Mouse (Mus musculus): ENCODE measurements around the gene Map6. TPM values are rescaled to one million over a fixed set of nuclear protein-coding genes. Genes with fewer than 3 reads are reported as not detected.

Gene Map6
- polyA plus RNA-seq, 1 experiment from 2014 or later = 11.0 TPM

DNA sequence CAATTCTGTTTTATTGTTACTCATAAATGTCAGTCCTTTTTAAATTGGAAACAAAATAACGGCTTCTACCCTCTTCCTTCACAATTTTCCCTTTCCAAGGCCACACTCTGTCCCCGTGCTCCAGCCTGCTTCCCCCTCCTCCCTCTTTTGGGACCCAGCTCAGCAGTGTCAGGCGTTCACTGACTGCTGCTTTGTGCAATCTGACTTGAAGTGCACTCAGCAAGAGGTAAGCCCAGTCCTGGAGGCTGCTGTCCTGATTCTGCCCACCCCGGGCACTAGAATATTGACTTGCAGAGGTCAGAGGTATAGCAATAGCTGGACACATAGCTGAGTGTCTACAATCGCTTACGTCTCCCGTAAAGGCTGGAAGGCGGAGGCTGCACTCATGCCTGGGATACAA, 46.0 kb downstream of the Map6 start:
- 76% methylated on average over 8 of the region's 8 CpGs for WGBS
- H3K27ac ChIP-seq (replicated peaks) = no peak overlapping the region
- no peaks in the 10 kb centered on the region; the same call in 1 of the 2 replicates for H3K27me3 ChIP-seq
- H3K36me3 ChIP-seq = no peaks in the 10 kb centered on the region
- H3K4me3 ChIP-seq (replicated peaks) = no peak overlapping the region
- no peaks in the 10 kb centered on the region for H3K9me3 ChIP-seq (replicated peaks)
- no peak for ATAC-seq (ENCODE audit: insufficient number of reproducible peaks, low FRiP score, low TSS enrichment, low read depth)
- H3K4me1 ChIP-seq = peaks cover 5% of the 10 kb centered on the region; the same call in 1 of the 2 replicates
- no peak overlapping the region for H3K4me2 ChIP-seq (replicated peaks)
- no peak overlapping the region for H3K9ac ChIP-seq

DNA sequence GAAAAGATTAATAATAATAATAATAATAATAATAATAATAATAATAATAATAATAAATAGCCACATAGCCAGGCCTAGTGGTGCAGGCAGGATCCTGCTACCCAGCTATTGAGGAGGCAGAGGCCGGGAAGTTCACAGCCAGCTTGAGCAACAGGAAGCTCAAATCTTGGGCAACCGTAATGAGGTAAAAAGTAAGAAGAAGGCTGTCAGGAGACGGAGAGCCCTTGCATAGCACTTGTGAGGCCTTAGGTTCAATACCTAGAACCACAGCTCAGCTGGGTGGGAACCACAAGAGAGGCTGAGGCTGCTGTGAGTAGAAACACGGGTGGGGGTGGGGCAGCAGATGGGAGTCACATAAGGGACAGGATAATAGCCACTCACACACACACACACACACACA, 47.3 kb downstream of the Map6 start:
- H3K4me2 ChIP-seq (replicated peaks) = no peak overlapping the region
- WGBS = 84% methylated on average over 4 of the region's 4 CpGs
- H3K36me3 ChIP-seq = no peaks in the 10 kb centered on the region
- no peak overlapping the region for H3K27ac ChIP-seq (replicated peaks)
- no peaks in the 10 kb centered on the region for H3K9me3 ChIP-seq (replicated peaks)
- H3K27me3 ChIP-seq = no peaks in the 10 kb centered on the region; the same call in 1 of the 2 replicates
- H3K4me3 ChIP-seq (replicated peaks) = no peak overlapping the region
- ATAC-seq (ENCODE audit: insufficient number of reproducible peaks, low FRiP score, low TSS enrichment, low read depth) = no peak
- peaks cover 5% of the 10 kb centered on the region; the same call in 1 of the 2 replicates for H3K4me1 ChIP-seq
- no peak overlapping the region for H3K9ac ChIP-seq

DNA sequence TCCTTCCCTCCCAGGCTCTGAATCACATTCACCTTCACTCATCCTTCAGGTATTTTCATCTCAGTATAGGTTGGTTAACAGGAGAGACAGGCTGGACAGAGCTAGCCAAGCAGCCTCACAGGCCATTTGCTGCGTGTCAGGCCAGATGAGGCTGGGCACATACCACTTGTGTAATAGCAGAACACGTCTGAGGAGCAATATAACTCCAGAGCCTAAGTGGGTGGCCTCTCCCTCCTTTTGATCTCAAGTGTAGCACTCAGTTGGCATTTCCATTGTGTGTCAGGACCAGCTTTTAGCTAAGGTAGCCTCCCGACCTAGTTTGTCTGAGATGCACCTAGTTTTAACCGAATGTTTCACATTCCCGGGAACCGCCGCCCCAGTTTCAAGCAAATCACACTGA, 49.0 kb downstream of the Map6 start:
- no peaks in the 10 kb centered on the region; the same call in 1 of the 2 replicates for H3K27me3 ChIP-seq
- peaks cover 18% of the 10 kb centered on the region for H3K4me1 ChIP-seq
- no peak overlapping the region for H3K4me3 ChIP-seq (replicated peaks)
- WGBS = 64% methylated on average over 7 of the region's 7 CpGs
- no peaks in the 10 kb centered on the region for H3K36me3 ChIP-seq
- H3K27ac ChIP-seq (replicated peaks) = no peak overlapping the region
- ATAC-seq (ENCODE audit: insufficient number of reproducible peaks, low FRiP score, low TSS enrichment, low read depth) = no peak
- no peak overlapping the region for H3K9ac ChIP-seq
- H3K9me3 ChIP-seq (replicated peaks) = no peaks in the 10 kb centered on the region
- no peak overlapping the region for H3K4me2 ChIP-seq (replicated peaks)

DNA sequence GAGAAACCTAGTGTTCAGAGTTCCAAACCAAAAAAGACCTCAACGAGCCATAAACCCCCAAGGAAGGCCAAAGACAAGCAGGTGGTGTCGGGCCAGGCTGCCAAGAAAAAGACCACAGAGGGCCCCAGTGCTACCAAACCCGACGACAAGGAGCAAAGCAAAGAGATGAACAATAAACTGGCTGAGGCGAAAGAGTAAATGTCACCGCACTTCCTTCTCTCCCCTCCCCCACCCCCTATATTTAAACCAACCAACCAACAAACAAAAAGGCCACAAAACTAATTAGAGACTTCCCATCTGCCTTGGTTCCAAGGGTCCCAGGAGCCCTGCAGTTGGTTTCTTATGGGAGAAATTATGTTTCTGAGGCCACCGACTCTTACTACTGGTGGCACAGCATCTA, 50.2 kb downstream of the Map6 start:
- H3K36me3 ChIP-seq = no peaks in the 10 kb centered on the region
- no peak overlapping the region for H3K27ac ChIP-seq (replicated peaks)
- H3K4me1 ChIP-seq = peaks cover 17% of the 10 kb centered on the region
- whole genome bisulfite sequencing = 63% methylated on average over 7 of the region's 7 CpGs
- ATAC-seq (ENCODE audit: insufficient number of reproducible peaks, low FRiP score, low TSS enrichment, low read depth) = no peak
- no peak overlapping the region for H3K4me2 ChIP-seq (replicated peaks)
- H3K9ac ChIP-seq = no peak overlapping the region
- no peak overlapping the region for H3K4me3 ChIP-seq (replicated peaks)
- no peaks in the 10 kb centered on the region; the same call in 1 of the 2 replicates for H3K27me3 ChIP-seq
- H3K9me3 ChIP-seq (replicated peaks) = no peaks in the 10 kb centered on the region

DNA sequence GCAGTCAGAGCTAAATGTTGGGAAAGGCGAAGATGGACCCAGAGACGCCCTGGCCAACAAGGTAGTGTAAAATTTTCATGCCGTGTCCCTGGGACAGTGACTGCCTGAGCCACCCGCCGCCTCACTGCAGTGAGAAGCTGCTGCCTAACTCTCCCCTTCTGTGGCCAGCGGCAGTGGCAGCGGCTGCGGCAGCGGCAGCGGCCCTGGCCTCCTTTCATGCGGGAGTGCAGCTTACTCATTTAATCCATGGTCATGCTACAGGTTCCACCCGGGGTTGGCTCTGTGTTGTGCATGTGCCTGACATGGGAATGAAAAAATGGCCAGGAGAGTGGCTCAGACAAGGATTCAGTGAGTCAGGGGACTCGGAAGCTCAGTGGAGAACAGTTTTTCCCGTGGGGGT, 53.3 kb downstream of the Map6 start:
- 27% methylated on average over 14 of the region's 14 CpGs for WGBS

DNA sequence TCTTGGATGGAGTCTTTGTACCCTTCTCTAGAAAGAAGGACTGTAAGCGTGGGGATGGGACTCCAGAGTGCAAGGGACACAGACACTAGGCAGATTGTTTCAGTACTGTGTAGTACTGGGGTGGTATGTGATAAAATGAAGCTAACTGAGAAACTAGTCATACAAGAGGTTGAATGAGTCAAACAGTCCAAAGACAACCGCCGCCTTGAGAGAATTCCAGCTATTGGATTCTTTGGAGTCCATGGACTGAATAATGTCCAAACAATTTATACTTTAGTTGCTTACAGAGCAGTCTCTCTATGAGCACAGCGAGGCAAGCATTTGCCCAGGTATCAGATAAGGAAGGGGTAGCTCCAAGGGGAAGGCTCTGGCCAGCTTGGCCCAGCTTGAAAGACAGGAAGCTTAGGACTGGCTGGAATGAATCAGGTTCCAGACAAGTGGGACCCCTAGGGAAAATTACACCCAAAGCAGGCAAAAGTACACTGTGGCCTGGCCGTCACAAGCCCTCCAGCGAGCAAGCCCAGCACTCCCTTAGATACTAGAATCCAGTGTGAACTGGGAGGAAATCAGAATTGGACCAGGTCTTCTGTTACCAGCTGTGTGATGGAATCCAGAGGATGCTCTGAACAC, 55.6 kb downstream of the Map6 start:
- Histone ChIP-seq H3K4me2 (replicated peaks) (no peak overlapping the region), H3K36me3 (no peaks in the 10 kb centered on the region), H3K27ac (replicated peaks) (no peak overlapping the region), H3K4me1 (peaks cover 19% of the 10 kb centered on the region), H3K9ac (no peak overlapping the region), H3K9me3 (replicated peaks) (no peaks in the 10 kb centered on the region), H3K27me3 (peaks cover 7% of the 10 kb centered on the region; the same call in 1 of the 2 replicates), H3K4me3 (replicated peaks) (no peak overlapping the region)
- WGBS = 86% methylated on average over 6 of the region's 6 CpGs
- ATAC-seq (ENCODE audit: insufficient number of reproducible peaks, low FRiP score, low TSS enrichment, low read depth) = no peak

More for the DNA sequence above, 53.3 kb downstream of the Map6 start:
- Histone ChIP-seq H3K4me1 (peaks cover 13% of the 10 kb centered on the region), H3K4me2 (replicated peaks) (no peak overlapping the region), H3K4me3 (replicated peaks) (no peak overlapping the region), H3K27me3 (peaks cover 1% of the 10 kb centered on the region; the same call in 1 of the 2 replicates), H3K9me3 (replicated peaks) (no peaks in the 10 kb centered on the region), H3K36me3 (no peaks in the 10 kb centered on the region), H3K9ac (no peak overlapping the region), H3K27ac (replicated peaks) (no peak overlapping the region)
- no peak for ATAC-seq (ENCODE audit: insufficient number of reproducible peaks, low FRiP score, low TSS enrichment, low read depth)

DNA sequence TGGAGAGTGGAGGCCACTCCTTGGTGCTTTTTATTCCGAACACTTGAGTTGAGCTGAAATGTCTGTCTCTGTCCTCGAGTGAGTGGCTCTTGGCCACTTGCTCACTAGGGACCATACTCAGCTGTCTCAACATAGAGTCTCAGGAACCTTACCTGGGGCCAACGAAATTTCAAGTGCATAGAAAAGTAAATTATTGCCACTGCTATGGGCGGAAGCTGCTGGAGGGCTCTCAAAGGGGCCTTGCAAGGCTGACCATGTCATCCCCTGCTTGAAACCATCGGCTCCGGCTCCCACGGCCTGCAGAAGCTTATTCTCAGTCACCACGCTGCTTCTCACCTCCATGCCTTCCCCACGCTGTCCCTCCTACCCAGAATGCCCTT, 56.1 kb downstream of the Map6 start:
- no peaks in the 10 kb centered on the region for H3K9me3 ChIP-seq (replicated peaks)
- no peak overlapping the region for H3K9ac ChIP-seq
- peaks cover 19% of the 10 kb centered on the region for H3K4me1 ChIP-seq
- H3K36me3 ChIP-seq = no peaks in the 10 kb centered on the region
- WGBS = 84% methylated on average over 9 of the region's 9 CpGs
- no peak overlapping the region for H3K4me3 ChIP-seq (replicated peaks)
- no peak overlapping the region for H3K4me2 ChIP-seq (replicated peaks)
- peaks cover 7% of the 10 kb centered on the region; the same call in 1 of the 2 replicates for H3K27me3 ChIP-seq
- no peak for ATAC-seq (ENCODE audit: insufficient number of reproducible peaks, low FRiP score, low TSS enrichment, low read depth)
- no peak overlapping the region for H3K27ac ChIP-seq (replicated peaks)

DNA sequence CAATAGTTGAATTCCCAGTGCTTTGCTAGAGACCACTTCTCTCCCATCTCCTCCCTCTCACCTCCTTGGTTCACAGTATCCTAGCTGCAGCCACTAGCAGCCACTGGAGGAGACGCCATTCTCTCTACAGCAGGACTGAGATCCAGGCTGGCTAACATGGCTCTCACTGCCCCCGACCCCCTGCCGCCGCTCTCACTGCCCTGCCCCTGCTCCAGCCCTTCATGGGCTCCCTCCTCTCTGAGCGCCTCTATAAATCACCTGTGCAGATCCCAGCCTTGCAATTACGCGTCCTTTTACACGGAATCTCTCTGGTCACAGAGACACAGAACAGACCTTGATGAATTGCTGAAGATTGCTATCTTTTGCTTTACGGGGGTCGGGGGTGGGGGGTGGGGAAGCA, 57.6 kb downstream of the Map6 start:
- H3K27ac ChIP-seq (replicated peaks) = no peak overlapping the region
- H3K36me3 ChIP-seq = no peaks in the 10 kb centered on the region
- H3K4me1 ChIP-seq = peaks cover 17% of the 10 kb centered on the region
- peaks cover 7% of the 10 kb centered on the region; the same call in 1 of the 2 replicates for H3K27me3 ChIP-seq
- no peak for ATAC-seq (ENCODE audit: insufficient number of reproducible peaks, low FRiP score, low TSS enrichment, low read depth)
- H3K4me3 ChIP-seq (replicated peaks) = no peak overlapping the region
- H3K4me2 ChIP-seq (replicated peaks) = no peak overlapping the region
- no peak overlapping the region for H3K9ac ChIP-seq
- H3K9me3 ChIP-seq (replicated peaks) = no peaks in the 10 kb centered on the region
- WGBS = 33% methylated on average over 10 of the region's 10 CpGs

DNA sequence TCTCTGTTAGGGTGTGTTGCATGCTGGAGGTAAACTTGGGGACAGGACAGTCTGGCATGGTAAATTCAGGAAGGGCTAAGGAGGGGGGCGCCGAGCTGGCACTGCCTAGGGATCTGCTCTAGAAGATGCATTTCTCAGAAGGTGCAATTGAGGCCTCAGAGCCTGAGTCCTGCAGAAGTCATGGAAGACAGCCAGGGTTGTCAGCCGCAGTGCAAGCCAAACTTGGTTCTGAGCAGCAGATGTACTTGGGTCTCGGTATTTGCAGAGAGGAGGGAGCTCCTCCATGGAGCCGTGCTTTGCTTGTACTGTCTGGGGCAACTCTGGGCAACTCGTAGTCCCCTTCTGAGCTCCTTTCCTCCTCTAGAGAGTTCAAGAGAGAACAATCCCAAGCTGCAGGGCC, 58.9 kb downstream of the Map6 start:
- Histone ChIP-seq H3K36me3 (no peaks in the 10 kb centered on the region), H3K27ac (replicated peaks) (no peak overlapping the region), H3K4me2 (replicated peaks) (no peak overlapping the region), H3K9ac (no peak overlapping the region), H3K27me3 (peaks cover 7% of the 10 kb centered on the region; the same call in 1 of the 2 replicates), H3K4me1 (0 out of 2 replicates have a peak, but pooled peaks cover 6% of the 10 kb centered on the region), H3K4me3 (replicated peaks) (no peak overlapping the region), H3K9me3 (replicated peaks) (no peaks in the 10 kb centered on the region)
- WGBS = 59% methylated on average over 6 of the region's 6 CpGs
- no peak for ATAC-seq (ENCODE audit: insufficient number of reproducible peaks, low FRiP score, low TSS enrichment, low read depth)

DNA sequence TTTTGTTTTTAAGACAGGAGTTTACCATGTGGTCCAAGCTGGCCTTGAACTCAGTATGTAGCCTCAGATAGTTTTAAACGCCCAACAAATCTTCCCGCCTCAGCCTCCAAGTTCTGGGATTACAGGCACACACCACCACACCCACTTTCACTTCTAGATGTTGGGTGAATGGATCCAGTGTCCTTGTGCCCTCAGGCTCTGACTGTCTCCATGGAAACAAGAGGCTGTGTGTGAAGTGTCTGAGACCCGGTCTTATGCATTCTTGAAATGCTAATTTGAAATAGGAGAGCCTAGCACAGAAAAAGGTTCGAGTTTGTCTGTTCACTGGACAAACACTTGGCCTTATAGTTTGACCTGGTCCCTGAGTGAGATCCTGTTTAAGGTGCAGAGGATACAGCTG, 61.6 kb downstream of the Map6 start:
- 47% methylated on average over 4 of the region's 4 CpGs for WGBS
- Histone ChIP-seq H3K4me2 (replicated peaks) (no peak overlapping the region), H3K36me3 (no peaks in the 10 kb centered on the region), H3K9me3 (replicated peaks) (no peaks in the 10 kb centered on the region), H3K27me3 (peaks cover 7% of the 10 kb centered on the region; the same call in 1 of the 2 replicates), H3K9ac (no peak overlapping the region), H3K4me3 (replicated peaks) (no peak overlapping the region), H3K27ac (replicated peaks) (no peak overlapping the region), H3K4me1 (0 out of 2 replicates have a peak, but pooled peaks cover 6% of the 10 kb centered on the region)
- ATAC-seq (ENCODE audit: insufficient number of reproducible peaks, low FRiP score, low TSS enrichment, low read depth) = no peak

DNA sequence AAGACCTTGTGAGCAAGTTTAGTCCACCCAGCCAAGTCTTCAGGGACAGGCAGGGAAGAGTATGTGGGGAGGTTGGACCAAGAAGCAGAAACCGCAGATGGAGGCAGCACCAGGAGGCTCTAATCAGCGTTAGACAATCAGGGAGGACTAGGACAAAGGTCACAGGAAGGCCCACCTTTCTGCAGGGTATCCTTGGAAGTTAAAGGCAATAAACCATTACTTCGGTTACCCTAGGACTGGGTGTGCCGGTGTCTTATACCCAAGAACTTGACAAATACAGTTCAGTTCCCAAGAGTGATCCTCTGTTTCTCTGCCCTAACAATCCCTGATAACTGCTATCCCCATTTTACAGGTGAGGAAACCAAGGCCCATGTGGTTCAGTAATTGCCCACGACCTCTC, 62.8 kb downstream of the Map6 start:
- H3K4me1 ChIP-seq = 0 out of 2 replicates have a peak, but pooled peaks cover 6% of the 10 kb centered on the region
- no peak overlapping the region for H3K4me3 ChIP-seq (replicated peaks)
- H3K27ac ChIP-seq (replicated peaks) = no peak overlapping the region
- WGBS = 81% methylated on average over 5 of the region's 5 CpGs
- no peaks in the 10 kb centered on the region for H3K36me3 ChIP-seq
- no peak overlapping the region for H3K9ac ChIP-seq
- no peak overlapping the region for H3K4me2 ChIP-seq (replicated peaks)
- peaks cover 7% of the 10 kb centered on the region; the same call in 1 of the 2 replicates for H3K27me3 ChIP-seq
- no peaks in the 10 kb centered on the region for H3K9me3 ChIP-seq (replicated peaks)
- no peak for ATAC-seq (ENCODE audit: insufficient number of reproducible peaks, low FRiP score, low TSS enrichment, low read depth)

All from embryonic facial prominence, embryonic 15.5 days (tissue).